Mouse (Mus musculus) heart, adult 2 months (tissue): Measurements from ENCODE around the gene Proser3. TPM values are rescaled to one million over a fixed set of nuclear protein-coding genes. Genes with fewer than 3 reads are reported as not detected.

Experiments
- DNase-seq, 2 experiments: peaks; one replicate each; pipeline ENCODE4 v3.0.0; 2021
- H3K27ac ChIP-seq: fragments of 200-600 bp; 2 replicates; pipeline ENCODE4 v1.8.1; 2022
- H3K27me3 ChIP-seq: fragments of 200-500 bp; 2 replicates; pipeline ENCODE4 v1.6.1; 2012; ENCODE audit warnings: mild to moderate bottlenecking, low read length, inconsistent platforms, mixed read lengths; ENCODE audit not compliant: control insufficient read depth, insufficient read depth
- H3K36me3 ChIP-seq: fragments of 200-500 bp; 2 replicates; pipeline ENCODE4 v1.6.1; 2012; ENCODE audit warnings: low read length, inconsistent platforms; ENCODE audit not compliant: control insufficient read depth, insufficient read depth
- H3K4me1 ChIP-seq: fragments of 200-500 bp; 2 replicates; pipeline ENCODE4 v1.6.1; 2011; ENCODE audit warnings: low read length; ENCODE audit not compliant: control insufficient read depth, insufficient read depth
- H3K4me3 ChIP-seq: fragments of 200-600 bp; 2 replicates; pipeline ENCODE4 v1.8.1; 2022
- H3K79me2 ChIP-seq: fragments of 200-500 bp; replicated peaks from 2 replicates; pipeline ENCODE4 v1.6.1; 2012; ENCODE audit warnings: mild to moderate bottlenecking, inconsistent platforms, low read length, moderate library complexity, mixed read lengths; ENCODE audit not compliant: control insufficient read depth, insufficient read depth
- H3K9ac ChIP-seq: fragments of 200-500 bp; 2 replicates; pipeline ENCODE4 v1.6.1; 2012; ENCODE audit warnings: low read depth, mild to moderate bottlenecking, control low read depth, inconsistent platforms, low read length, mixed read lengths
- CTCF ChIP-seq: fragments of 200-600 bp; IDR thresholded peaks from 2 replicates; pipeline ENCODE4 v1.8.1; 2022; ENCODE audit warnings: antibody characterized with exemption, mild to moderate bottlenecking, moderate library complexity
- EP300 ChIP-seq: fragments of 200-500 bp; IDR thresholded peaks from 2 replicates; pipeline ENCODE4 v1.6.1; 2011; ENCODE audit warnings: low read depth, low read length, control low read depth; ENCODE audit not compliant: insufficient read depth
- POLR2A ChIP-seq: fragments of 200-500 bp; IDR thresholded peaks from 2 replicates; pipeline ENCODE4 v1.6.1; 2011; ENCODE audit warnings: mild to moderate bottlenecking, low read depth, low read length, control low read depth; ENCODE audit not compliant: insufficient read depth
- WGBS: fragments of 180-500 bp; shearing (Covaris S2); methylation state at CpG from one replicate; pipeline ENCODE4 v1.1.7; 2018; 5-methylcytosine and 5-hydroxymethylcytosine counted together
- intact Hi-C: fragments of 180-260 bp; cut with DNase I; formaldehyde crosslinking; loops from one replicate; pipeline ENCODE4 v1.15.1; 2025
- microRNA-seq, 2 experiments: library from miRNA; unstranded; fragments of <30 nt; microRNA quantifications; one replicate each; pipeline ENCODE4 v1.2.0; 2021
- polyA plus RNA-seq: library from polyadenylated mRNA; depleted of rRNA; stranded (reverse); fragments of >200 nt; gene quantifications from 2 replicates; pipeline ENCODE4 v1.2.3, GENCODE M21; 2012; rRNA removed
- total RNA-seq, 2 experiments: library from RNA; stranded (reverse); gene quantifications; 2 replicates each; pipeline ENCODE4 v1.2.3; 2021

Proser3 gene
- total and polyA plus RNA-seq, 3 experiments: 2.5 to 6.3 (median 5.8) TPM

DNA sequence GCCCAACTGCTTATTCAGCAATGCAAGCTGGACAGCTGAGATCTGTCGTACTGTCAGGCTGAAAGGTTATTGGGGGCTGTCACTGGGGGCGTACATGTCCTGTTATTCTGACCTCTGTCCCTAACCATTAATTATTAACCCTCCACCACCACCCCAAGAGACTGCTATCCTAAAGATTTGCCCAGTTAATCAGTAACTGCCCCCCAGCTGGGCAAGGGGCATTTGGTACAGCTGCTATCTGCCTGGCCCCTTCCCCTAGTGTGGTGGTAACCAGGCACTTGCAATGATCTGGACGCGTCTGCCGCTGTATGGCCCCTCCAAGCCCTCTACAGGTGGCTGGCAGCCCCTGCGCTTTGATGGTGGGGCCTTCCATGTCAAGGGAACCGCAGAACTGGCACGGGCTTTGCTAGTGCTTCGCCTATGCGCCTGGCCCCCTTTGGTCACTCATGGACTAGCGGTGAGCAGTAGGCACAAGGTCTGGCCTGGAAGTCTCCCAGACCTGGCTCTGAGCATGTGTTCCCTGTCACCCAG, 58.6 kb downstream of the Proser3 start, which contains the start of gene Prodh2:
Gene Prodh2 (plus strand): TSS at position 222 of the 531 bp plus-strand sequence.
- intact Hi-C loops: loop anchor here (2.0 to 5.0 kb wide), 2 partner anchors 51 to 121 kb away; no protein-coding TSS in a partner anchor
- DNase-seq: no peak
- no peak within 1 kb of the TSS for H3K27ac ChIP-seq
- H3K79me2 ChIP-seq: no peaks in the 10 kb centered on the region
- H3K36me3 ChIP-seq: no peaks in the 10 kb centered on the region
- no peak within 1 kb of the TSS for H3K9ac ChIP-seq
- TF ChIP-seq EP300 (no peak), POLR2A (no peak), CTCF (no peak)
- H3K27me3 ChIP-seq: no peaks in the 10 kb centered on the region
- no peaks in the 10 kb centered on the region for H3K4me1 ChIP-seq
- 56% methylated on average over 11 of the region's 11 CpGs for WGBS
- H3K4me3 ChIP-seq: no peak within 1 kb of the TSS

DNA sequence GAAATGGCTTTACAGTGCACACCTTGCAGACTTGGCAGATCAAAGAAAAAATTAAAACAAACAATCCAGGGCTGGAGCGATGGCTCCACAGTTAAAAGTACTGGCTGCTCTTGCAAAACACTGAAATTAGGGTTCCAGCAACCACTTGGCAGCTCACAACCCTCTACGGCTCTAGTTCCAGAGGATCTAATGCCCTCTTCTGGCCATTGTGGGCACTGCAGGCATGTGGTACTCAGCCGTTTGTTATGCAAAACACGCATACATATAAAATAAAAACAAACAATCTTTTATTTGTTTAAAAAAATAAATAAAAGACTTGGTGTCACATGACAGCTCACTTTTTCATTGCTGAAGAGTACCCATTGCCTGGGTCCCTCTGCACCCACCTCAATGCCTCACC, 59.3 kb downstream of the Proser3 start:
- Histone ChIP-seq H3K4me3 (no peak overlapping the region), H3K27me3 (no peaks in the 10 kb centered on the region), H3K9ac (no peak overlapping the region), H3K36me3 (no peaks in the 10 kb centered on the region), H3K79me2 (no peaks in the 10 kb centered on the region), H3K4me1 (no peaks in the 10 kb centered on the region), H3K27ac (no peak overlapping the region)
- peak; percentile 63 to 83 for DNase-seq
- TF ChIP-seq EP300 (no peak), CTCF (peak; percentile 93)
- intact Hi-C loops: loop anchor here (2.0 to 5.0 kb wide), 2 partner anchors 50 to 120 kb away; no protein-coding TSS in a partner anchor
- WGBS: 19% methylated on average over 4 of the region's 4 CpGs

DNA sequence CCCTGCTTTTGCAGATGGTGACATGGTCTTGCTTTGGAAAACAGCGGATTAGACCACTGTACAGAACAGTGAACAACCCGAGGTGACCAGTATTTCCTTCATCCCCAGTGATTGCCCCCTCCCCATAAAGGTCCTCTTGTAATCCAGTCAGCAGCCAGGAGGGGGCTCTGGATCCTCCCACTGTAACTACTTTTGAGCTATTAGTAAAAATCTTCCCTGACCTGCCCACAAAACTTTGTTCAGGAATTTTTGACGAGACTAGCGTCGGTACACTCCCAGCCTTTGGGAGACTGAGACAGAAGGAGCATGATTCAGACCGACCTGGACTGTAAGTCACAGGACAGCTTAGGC, 61.2 kb downstream of the Proser3 start:
- H3K4me3 ChIP-seq: no peak overlapping the region
- H3K27me3 ChIP-seq: no peaks in the 10 kb centered on the region
- no peaks in the 10 kb centered on the region for H3K36me3 ChIP-seq
- no peak for DNase-seq
- no peaks in the 10 kb centered on the region for H3K79me2 ChIP-seq
- H3K4me1 ChIP-seq: no peaks in the 10 kb centered on the region
- H3K9ac ChIP-seq: no peak overlapping the region
- H3K27ac ChIP-seq: no peak overlapping the region
- intact Hi-C loops: loop anchor here (5.0 kb wide), 1 partner anchor 49 kb away; no protein-coding TSS in a partner anchor
- no peak for TF ChIP-seq CTCF
- TF ChIP-seq POLR2A: no peak
- no peak for TF ChIP-seq EP300
- WGBS: 17% methylated on average over 6 of the region's 6 CpGs

DNA sequence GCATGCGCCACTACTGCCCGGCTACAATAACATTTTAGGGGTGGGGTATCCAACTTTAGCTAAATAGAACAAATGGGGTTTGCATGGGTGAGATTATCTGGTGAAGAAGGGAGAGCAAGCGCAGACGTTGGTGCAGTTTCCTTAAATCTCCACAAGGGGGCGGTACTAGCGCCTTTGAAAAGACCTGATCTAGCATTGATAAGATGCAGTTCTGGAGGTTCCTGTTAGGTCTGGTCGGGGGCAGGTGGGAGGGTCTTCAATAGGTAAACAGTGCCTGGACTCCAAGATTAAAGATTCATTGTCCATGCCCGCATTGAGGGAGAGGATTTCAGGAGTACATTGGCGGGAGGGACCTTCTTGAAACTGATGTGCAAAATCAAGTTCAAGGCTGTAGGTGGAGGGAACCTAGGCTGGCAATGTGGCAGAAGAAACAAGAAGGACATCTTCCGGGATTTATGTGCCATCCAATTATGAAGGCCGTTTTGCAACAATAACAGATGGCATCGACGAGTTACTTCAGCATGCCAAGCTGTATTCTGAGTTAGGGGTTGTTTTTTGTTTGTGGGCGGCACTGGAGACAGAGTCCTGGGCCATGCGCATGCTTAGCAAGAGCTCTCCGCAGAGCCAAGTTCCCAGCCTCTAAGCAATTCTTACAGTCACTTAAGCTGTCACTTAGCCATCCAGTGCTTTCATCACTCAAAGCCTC, 61.7 kb downstream of the Proser3 start:
- intact Hi-C loops: loop anchor here (5.0 kb wide), 1 partner anchor 48 kb away; no protein-coding TSS in a partner anchor
- H3K4me3 ChIP-seq: no peak overlapping the region
- 22% methylated on average over 16 of the region's 16 CpGs for WGBS

More for the DNA sequence above, 61.7 kb downstream of the Proser3 start:
- Histone ChIP-seq H3K9ac (no peak overlapping the region), H3K4me1 (no peaks in the 10 kb centered on the region), H3K27me3 (no peaks in the 10 kb centered on the region), H3K36me3 (no peaks in the 10 kb centered on the region), H3K79me2 (no peaks in the 10 kb centered on the region), H3K27ac (no peak overlapping the region)
- TF ChIP-seq CTCF (peak; percentile 74), EP300 (no peak), POLR2A (no peak)
- peak in 1 of 2 experiments; percentile 6 for DNase-seq

Small RNAs within 50 kb of the gene (microRNA-seq; reads per million reads assigned to microRNA genes)
- 5.4 to 6.7 reads per million in 2 experiments for gene Gm38670
- gene Mir3569: 0.39 to 0.56 reads per million in 2 experiments

Other genes with a start within 250 kb of the Proser3 start
Only the 30 nearest of the 34 such genes appear.
- gene Sdhaf1, start 228.4 kb downstream of the Proser3 start, total RNA-seq: 10 to 100 TPM; 12.5 TPM
- 17.4 and 17.9 TPM in 2 replicates for gene Sdhaf1, start 228.4 kb downstream of the Proser3 start, polyA plus RNA-seq
- 1 to 10 TPM; 1.1 to 1.3 TPM for gene Lrfn3, start 189.5 kb downstream of the Proser3 start, total RNA-seq
- 1.4 and 1.9 TPM in 2 replicates for gene Lrfn3, start 189.5 kb downstream of the Proser3 start, polyA plus RNA-seq
- gene Tyrobp, start 138.5 kb downstream of the Proser3 start, total RNA-seq: 10 to 100 TPM; 20.1 to 23.6 TPM
- gene Tyrobp, start 138.5 kb downstream of the Proser3 start, polyA plus RNA-seq: 62.7 and 65.5 TPM in 2 replicates
- under 1 TPM in 1 of 2 experiments, not detected in 1; 0.59 TPM for gene Hcst, start 132.4 kb downstream of the Proser3 start, total RNA-seq
- gene Hcst, start 132.4 kb downstream of the Proser3 start, polyA plus RNA-seq: 4.8 TPM in 1 of 2 replicates, not detected in the other
- gene Nfkbid, start 130.6 kb downstream of the Proser3 start, total RNA-seq: under 1 TPM; 0.47 to 0.66 TPM
- gene Nfkbid, start 130.6 kb downstream of the Proser3 start, polyA plus RNA-seq: 0.94 and 1.3 TPM in 2 replicates
- gene Aplp1, start 106.8 kb downstream of the Proser3 start, total RNA-seq: 1 to 10 TPM; 3.2 to 3.5 TPM
- 3.6 and 6.2 TPM in 2 replicates for gene Aplp1, start 106.8 kb downstream of the Proser3 start, polyA plus RNA-seq
- not detected for gene Kirrel2, start 94.6 kb downstream of the Proser3 start, total RNA-seq
- not detected in 2 replicates for gene Kirrel2, start 94.6 kb downstream of the Proser3 start, polyA plus RNA-seq
- not detected for gene Nphs1, start 94.0 kb downstream of the Proser3 start, total RNA-seq
- gene Nphs1, start 94.0 kb downstream of the Proser3 start, polyA plus RNA-seq: 0.04 TPM in 1 of 2 replicates, not detected in the other
- not detected for gene Prodh2, start 58.7 kb downstream of the Proser3 start, total RNA-seq
- 0.23 TPM in 1 of 2 replicates, not detected in the other for gene Prodh2, start 58.7 kb downstream of the Proser3 start, polyA plus RNA-seq
- under 1 TPM; 0.34 to 0.37 TPM for gene Arhgap33, start 17.2 kb downstream of the Proser3 start, total RNA-seq
- 2.3 and 3.0 TPM in 2 replicates for gene Arhgap33, start 17.2 kb downstream of the Proser3 start, polyA plus RNA-seq
- gene Hspb6, start 121 bp downstream of the Proser3 start, total RNA-seq: 100 to 1,000 TPM; 718 to 804 TPM
- gene Hspb6, start 121 bp downstream of the Proser3 start, polyA plus RNA-seq: 1,866 and 1,945 TPM in 2 replicates
- gene Lin37, start 7.5 kb upstream of the Proser3 start, total RNA-seq: 10 to 100 TPM; 13.7 to 16.0 TPM
- gene Lin37, start 7.5 kb upstream of the Proser3 start, polyA plus RNA-seq: 16.2 and 20.0 TPM in 2 replicates
- gene U2af1l4, start 11.0 kb upstream of the Proser3 start, total RNA-seq: 10 to 100 TPM; 56.0 to 67.9 TPM
- 61.3 and 71.4 TPM in 2 replicates for gene U2af1l4, start 11.0 kb upstream of the Proser3 start, polyA plus RNA-seq
- gene Gm49396, start 11.0 kb upstream of the Proser3 start, total RNA-seq: 1 to 10 TPM; 1.1 to 1.9 TPM
- gene Gm49396, start 11.0 kb upstream of the Proser3 start, polyA plus RNA-seq: 1.6 and 3.1 TPM in 2 replicates
- 10 to 100 TPM; 75.6 to 85.7 TPM for gene Psenen, start 11.3 kb upstream of the Proser3 start, total RNA-seq
- 109 and 124 TPM in 2 replicates for gene Psenen, start 11.3 kb upstream of the Proser3 start, polyA plus RNA-seq
- gene Igflr1, start 13.1 kb upstream of the Proser3 start, total RNA-seq: under 1 TPM; 0.23 to 0.75 TPM
- gene Igflr1, start 13.1 kb upstream of the Proser3 start, polyA plus RNA-seq: 1.2 and 3.7 TPM in 2 replicates
- gene Kmt2b, start 36.4 kb upstream of the Proser3 start, total RNA-seq: 10 to 100 TPM; 15.6 to 15.9 TPM
- 25.6 and 28.3 TPM in 2 replicates for gene Kmt2b, start 36.4 kb upstream of the Proser3 start, polyA plus RNA-seq
- under 1 TPM in 1 of 2 experiments, not detected in 1; 0.11 TPM for gene Zbtb32, start 46.6 kb upstream of the Proser3 start, total RNA-seq
- 0.20 and 0.64 TPM in 2 replicates for gene Zbtb32, start 46.6 kb upstream of the Proser3 start, polyA plus RNA-seq
- under 1 TPM in 1 of 2 experiments, not detected in 1; 0.36 TPM for gene Upk1a, start 60.5 kb upstream of the Proser3 start, total RNA-seq
- 2.8 and 4.8 TPM in 2 replicates for gene Upk1a, start 60.5 kb upstream of the Proser3 start, polyA plus RNA-seq
- 1,000 to 10,000 TPM; 4,061 to 4,696 TPM for gene Cox6b1, start 73.9 kb upstream of the Proser3 start, total RNA-seq
- gene Cox6b1, start 73.9 kb upstream of the Proser3 start, polyA plus RNA-seq: 1,860 and 2,330 TPM in 2 replicates
- gene Etv2, start 83.6 kb upstream of the Proser3 start, total RNA-seq: not detected
- not detected in 2 replicates for gene Etv2, start 83.6 kb upstream of the Proser3 start, polyA plus RNA-seq
- 10 to 100 TPM; 47.7 to 51.3 TPM for gene Rbm42, start 98.0 kb upstream of the Proser3 start, total RNA-seq
- gene Rbm42, start 98.0 kb upstream of the Proser3 start, polyA plus RNA-seq: 25.8 and 29.1 TPM in 2 replicates
- gene Haus5, start 112.7 kb upstream of the Proser3 start, total RNA-seq: 1 to 10 TPM; 3.3 to 3.9 TPM
- gene Haus5, start 112.7 kb upstream of the Proser3 start, polyA plus RNA-seq: 3.7 and 4.9 TPM in 2 replicates
- gene Pmis2, start 119.3 kb upstream of the Proser3 start, total RNA-seq: under 1 TPM in 1 of 2 experiments, not detected in 1; 0.52 TPM
- not detected in 2 replicates for gene Pmis2, start 119.3 kb upstream of the Proser3 start, polyA plus RNA-seq
- not detected for gene 2200002J24Rik, start 146.6 kb upstream of the Proser3 start, total RNA-seq
- 0.35 TPM in 1 of 2 replicates, not detected in the other for gene 2200002J24Rik, start 146.6 kb upstream of the Proser3 start, polyA plus RNA-seq
- under 1 TPM; 0.10 to 0.32 TPM for gene Atp4a, start 159.9 kb upstream of the Proser3 start, total RNA-seq
- gene Atp4a, start 159.9 kb upstream of the Proser3 start, polyA plus RNA-seq: not detected in 2 replicates
- 100 to 1,000 TPM; 219 to 241 TPM for gene Tmem147, start 177.2 kb upstream of the Proser3 start, total RNA-seq
- 293 and 357 TPM in 2 replicates for gene Tmem147, start 177.2 kb upstream of the Proser3 start, polyA plus RNA-seq
- not detected for gene Gapdhs, start 191.4 kb upstream of the Proser3 start, total RNA-seq
- gene Gapdhs, start 191.4 kb upstream of the Proser3 start, polyA plus RNA-seq: 1.1 and 1.7 TPM in 2 replicates
- 1 to 10 TPM; 1.8 to 2.3 TPM for gene Sbsn, start 199.2 kb upstream of the Proser3 start, total RNA-seq
- 1.6 and 1.7 TPM in 2 replicates for gene Sbsn, start 199.2 kb upstream of the Proser3 start, polyA plus RNA-seq
- gene Dmkn, start 211.5 kb upstream of the Proser3 start, total RNA-seq: 1 to 10 TPM in 1 of 2 experiments, under 1 TPM in 1; 0.84 to 1.6 TPM
- 7.2 and 8.8 TPM in 2 replicates for gene Dmkn, start 211.5 kb upstream of the Proser3 start, polyA plus RNA-seq